Mouse (Mus musculus) macrophage (primary cell): Measurements from ENCODE around the gene Slc2a12. TPM values are rescaled to one million over a fixed set of nuclear protein-coding genes. Genes with fewer than 3 reads are reported as not detected.
A peak's percentile ranks its signal among the peaks of the same experiment; 100 is the strongest.

Experiments used
- H3K27ac ChIP-seq: fragments of 350-480 bp; formaldehyde crosslinking; 2 replicates; pipeline ENCODE4 v1.9.0; 2021
- H3K36me3 ChIP-seq: fragments of 350-480 bp; formaldehyde crosslinking; 2 replicates; pipeline ENCODE4 v1.9.0; 2021; ENCODE audit errors: inconsistent target
- H3K4me3 ChIP-seq: fragments of 350-480 bp; formaldehyde crosslinking; 2 replicates; pipeline ENCODE4 v1.9.0; 2021; ENCODE audit errors: inconsistent target
- H3K79me2 ChIP-seq: fragments of 350-480 bp; formaldehyde crosslinking; 2 replicates; pipeline ENCODE4 v1.9.0; 2021; ENCODE audit errors: inconsistent target
- WGBS: methylation state at CpG from one replicate; pipeline ENCODE4 v1.1.7; 2026; ENCODE audit warnings: inconsistent platforms; ENCODE audit not compliant: missing documents; 5-methylcytosine and 5-hydroxymethylcytosine counted together
- polyA plus RNA-seq: library from polyadenylated mRNA; stranded (reverse); fragments of 250-400 nt; gene quantifications from 3 replicates; pipeline ENCODE4 v1.2.4, GENCODE M21; 2018; ENCODE audit warnings: inconsistent platforms

Gene Slc2a12
- polyA plus RNA-seq, 1 experiment from 2014 or later, result 0.04 TPM

- Histone ChIP-seq H3K27ac (no peak overlapping the region), H3K4me3 (no peak overlapping the region), H3K79me2 (no peaks in the 10 kb centered on the region), H3K36me3 (no peaks in the 10 kb centered on the region)
- WGBS, result 90% methylated on average over 9 of the region's 9 CpGs
Observed at GRCm38 (mm10) chr10:22698158-22698953, 53.5 kb downstream of the Slc2a12 start.

- Histone ChIP-seq H3K79me2 (no peaks in the 10 kb centered on the region), H3K36me3 (peaks cover 6% of the 10 kb centered on the region), H3K4me3 (no peak overlapping the region), H3K27ac (no peak overlapping the region)
- WGBS, result 56% methylated on average over 19 of the region's 19 CpGs
Observed at GRCm38 (mm10) chr10:22699487-22700335, 54.9 kb downstream of the Slc2a12 start.

- no peak overlapping the region for H3K27ac ChIP-seq
- peaks cover 15% of the 10 kb centered on the region for H3K36me3 ChIP-seq
- 49% methylated on average over 9 of the region's 9 CpGs for WGBS
- H3K79me2 ChIP-seq, result no peaks in the 10 kb centered on the region
- no peak overlapping the region for H3K4me3 ChIP-seq
Observed at GRCm38 (mm10) chr10:22700773-22701172, 56.0 kb downstream of the Slc2a12 start.

DNA sequence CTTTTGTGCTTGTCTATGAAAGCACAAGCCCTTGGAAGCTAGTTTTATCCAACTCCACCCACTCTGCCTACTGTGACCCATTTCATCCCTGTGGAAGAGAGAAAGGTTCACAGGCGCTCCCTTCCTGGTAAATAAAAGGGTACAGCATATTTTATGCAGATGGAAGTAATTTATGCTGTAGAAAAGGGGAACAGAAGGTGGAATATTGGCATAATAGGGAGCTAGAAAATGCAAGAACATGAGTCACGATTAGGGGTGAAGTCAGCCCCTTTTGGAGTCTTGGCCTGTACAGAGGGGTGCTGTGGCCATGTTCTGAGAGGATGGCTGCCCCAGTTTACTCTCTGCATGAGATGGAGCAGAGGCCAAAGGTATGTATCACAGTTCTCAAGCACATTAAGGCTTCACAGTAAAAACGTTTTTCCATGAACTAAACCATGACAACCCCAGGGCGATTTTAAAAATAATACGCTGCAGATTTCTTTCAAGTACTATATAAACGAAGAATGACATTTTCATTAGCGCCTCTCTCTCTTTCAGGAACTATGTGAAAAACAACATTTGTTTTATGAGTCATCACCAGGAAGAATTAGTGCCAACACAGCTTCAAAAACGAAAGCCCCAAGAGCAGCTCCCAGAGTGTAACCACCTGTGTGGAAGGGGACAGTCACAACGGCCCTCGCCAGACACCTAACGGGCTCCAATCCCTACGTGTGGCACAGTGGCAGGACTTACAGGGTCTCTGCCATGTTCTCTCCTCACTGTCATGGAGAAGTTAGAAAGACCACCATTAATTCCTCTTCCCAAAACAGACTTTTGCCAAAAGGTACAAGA lies 56.9 kb downstream of the Slc2a12 start:
- Histone ChIP-seq H3K79me2 (no peaks in the 10 kb centered on the region), H3K36me3 (peaks cover 24% of the 10 kb centered on the region), H3K4me3 (no peak overlapping the region), H3K27ac (peak overlapping the region; percentile 5; the same call in 1 of the 2 replicates)
- WGBS, result 88% methylated on average over 12 of the region's 12 CpGs

- 92% methylated on average over 6 of the region's 6 CpGs for WGBS
- Histone ChIP-seq H3K79me2 (no peaks in the 10 kb centered on the region), H3K27ac (no peak overlapping the region), H3K4me3 (no peak overlapping the region), H3K36me3 (peaks cover 45% of the 10 kb centered on the region)
Observed at GRCm38 (mm10) chr10:22703844-22704243, 59.0 kb downstream of the Slc2a12 start.

DNA sequence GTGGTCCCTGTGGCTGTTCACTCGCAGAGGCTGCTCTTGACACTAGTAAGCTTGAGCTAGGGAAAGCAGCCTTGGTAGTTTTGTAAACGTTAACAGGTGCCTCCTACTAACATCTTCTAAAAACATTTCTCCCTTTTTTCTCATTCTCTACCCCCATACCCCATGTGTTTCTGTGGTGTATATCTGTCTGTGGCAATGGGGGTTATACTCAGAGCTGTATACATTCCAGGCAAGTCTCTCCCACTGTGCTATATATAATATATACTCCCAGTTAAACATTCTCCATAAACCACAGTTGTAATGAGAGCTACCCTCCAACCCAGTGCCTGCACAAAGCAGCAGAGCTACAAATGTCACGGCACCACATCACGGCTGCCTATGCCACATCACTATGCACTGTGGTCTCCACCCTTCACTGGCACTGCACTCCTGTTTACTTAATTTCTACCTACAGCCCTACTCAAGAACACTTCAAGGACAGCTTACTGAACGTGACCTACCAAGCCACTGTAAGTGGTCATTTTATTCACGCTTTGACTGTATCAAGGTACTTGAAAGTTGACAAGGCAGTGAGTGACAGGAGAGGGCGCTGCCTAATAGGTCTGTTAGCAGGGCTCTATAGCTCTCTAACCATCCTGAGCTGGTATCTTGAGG lies 63.5 kb downstream of the Slc2a12 start:
- H3K79me2 ChIP-seq, result peaks cover 34% of the 10 kb centered on the region
- no peak overlapping the region for H3K27ac ChIP-seq
- H3K4me3 ChIP-seq, result no peak overlapping the region
- H3K36me3 ChIP-seq, result peaks cover 67% of the 10 kb centered on the region
- 95% methylated on average over 7 of the region's 7 CpGs for WGBS

DNA sequence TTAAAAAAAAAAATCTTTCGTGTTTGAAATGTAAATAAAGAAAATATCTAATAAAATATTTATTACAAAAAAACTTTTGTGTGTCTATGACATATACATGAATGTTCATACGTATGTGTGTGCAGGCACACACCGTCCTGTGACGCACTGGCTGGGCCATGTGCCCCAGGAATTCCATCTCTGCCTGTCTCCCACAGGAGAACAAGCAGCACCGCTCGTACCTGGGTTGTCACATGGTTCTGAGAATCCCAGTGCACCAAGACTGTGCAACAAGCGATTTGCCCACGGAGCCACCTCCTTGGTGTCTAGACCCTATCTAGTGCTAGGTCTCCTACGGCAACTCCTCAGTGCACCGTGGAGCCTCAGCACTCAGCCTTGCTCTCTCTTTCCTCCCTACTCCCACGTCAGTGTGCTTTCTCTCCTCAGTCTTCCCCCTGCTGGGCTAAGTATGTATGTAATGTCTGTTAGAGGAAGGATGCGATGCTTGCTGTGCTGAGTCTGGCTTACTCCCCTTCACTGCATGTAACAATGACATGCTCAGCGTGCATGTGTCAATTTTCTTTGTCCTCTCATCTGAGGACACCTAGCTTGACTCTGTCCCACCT lies 65.5 kb downstream of the Slc2a12 start:
- Histone ChIP-seq H3K27ac (no peak overlapping the region), H3K36me3 (peaks cover 57% of the 10 kb centered on the region), H3K4me3 (no peak overlapping the region), H3K79me2 (peaks cover 54% of the 10 kb centered on the region)
- 98% methylated on average over 13 of the region's 13 CpGs for WGBS

DNA sequence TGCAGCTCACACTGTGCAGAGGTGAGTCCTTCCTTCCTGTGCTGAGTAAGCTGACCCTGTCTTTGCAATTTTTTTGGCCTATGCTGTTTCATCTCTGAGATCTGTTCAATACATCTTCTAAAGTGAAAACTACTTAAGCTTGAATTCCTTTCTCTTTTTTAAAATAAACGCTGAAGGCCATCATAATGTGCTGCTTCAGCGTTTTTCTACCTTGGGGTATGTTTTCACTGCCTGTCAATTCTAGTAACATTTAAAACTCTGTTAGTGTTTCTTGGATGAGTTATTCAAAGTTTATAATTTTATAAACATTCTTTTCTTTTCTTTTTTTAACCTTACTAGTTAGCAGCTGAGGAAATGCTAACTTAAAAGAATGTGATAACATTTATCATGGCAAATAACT lies 68.1 kb downstream of the Slc2a12 start:
- H3K79me2 ChIP-seq, result peaks cover 81% of the 10 kb centered on the region
- H3K4me3 ChIP-seq, result no peak overlapping the region
- WGBS, result 80% methylated on average over 2 of the region's 2 CpGs
- H3K27ac ChIP-seq, result no peak overlapping the region
- peaks cover 31% of the 10 kb centered on the region for H3K36me3 ChIP-seq

GRCm38 (mm10) chr10:22714520-22714919 lies 69.7 kb downstream of the Slc2a12 start:
- Histone ChIP-seq H3K79me2 (peaks cover 96% of the 10 kb centered on the region), H3K27ac (no peak overlapping the region), H3K4me3 (no peak overlapping the region), H3K36me3 (peaks cover 16% of the 10 kb centered on the region; the same call in 1 of the 2 replicates)
- WGBS, result 68% methylated on average over 4 of the region's 4 CpGs

GRCm38 (mm10) chr10:22718475-22718874 lies 73.7 kb downstream of the Slc2a12 start:
- Histone ChIP-seq H3K27ac (no peak overlapping the region), H3K79me2 (peaks cover 100% of the 10 kb centered on the region), H3K4me3 (no peak overlapping the region), H3K36me3 (no peaks in the 10 kb centered on the region)
- whole genome bisulfite sequencing, result 44% methylated on average over 4 of the region's 4 CpGs

- peaks cover 100% of the 10 kb centered on the region for H3K79me2 ChIP-seq
- peak overlapping the region; percentile 50 for H3K27ac ChIP-seq
- 89% methylated on average over 5 of the region's 5 CpGs for WGBS
- no peak overlapping the region for H3K4me3 ChIP-seq
- H3K36me3 ChIP-seq, result no peaks in the 10 kb centered on the region
Observed at GRCm38 (mm10) chr10:22720781-22721529, 76.1 kb downstream of the Slc2a12 start.

- WGBS, result 63% methylated on average over 4 of the region's 4 CpGs
- H3K79me2 ChIP-seq, result peaks cover 100% of the 10 kb centered on the region
Observed at GRCm38 (mm10) chr10:22725166-22725565, 80.4 kb downstream of the Slc2a12 start.

DNA sequence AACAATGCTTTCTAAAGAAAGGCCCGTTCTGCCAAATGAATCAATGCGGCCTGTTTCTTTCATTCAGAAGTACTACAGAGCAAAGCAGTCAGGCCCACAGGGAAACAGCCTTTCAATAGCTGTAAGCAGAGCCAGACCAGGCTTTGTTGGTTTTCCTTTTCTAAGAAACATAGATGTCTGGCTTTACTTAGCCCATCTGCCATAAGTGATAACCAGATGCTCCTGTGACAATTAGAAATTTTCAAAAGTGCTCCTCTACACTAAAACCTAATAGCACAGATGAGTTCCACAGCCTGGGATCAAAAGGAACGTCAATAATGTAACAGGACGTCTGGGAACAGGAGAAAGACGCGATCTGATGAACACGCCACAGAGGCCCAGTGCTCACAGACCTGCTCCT lies 81.5 kb downstream of the Slc2a12 start:
- Histone ChIP-seq H3K36me3 (no peaks in the 10 kb centered on the region), H3K27ac (no peak overlapping the region), H3K79me2 (peaks cover 94% of the 10 kb centered on the region), H3K4me3 (no peak overlapping the region)
- WGBS, result 100% methylated on average over 6 of the region's 7 CpGs

More at GRCm38 (mm10) chr10:22725166-22725565, 80.4 kb downstream of the Slc2a12 start:
- Histone ChIP-seq H3K4me3 (no peak overlapping the region), H3K27ac (no peak overlapping the region), H3K36me3 (no peaks in the 10 kb centered on the region)
